Mouse (Mus musculus) lung, embryonic 16.5 days (tissue): ENCODE results near the gene Nfkb2. TPM values are rescaled to one million over a fixed set of nuclear protein-coding genes. Genes with fewer than 3 reads are reported as not detected.

Experiments used
- ATAC-seq: fragments of 200-750 bp; cut with Nextera tagmentation; 2 replicates; pipeline ENCODE4 v1.8.0; 2017; ENCODE audit warnings: low read depth, mild to moderate bottlenecking, moderate library complexity
- H3K27ac ChIP-seq: fragments of 300-500 bp; sonication (generic); 2 replicates; pipeline ENCODE4 v1.5.1; 2014; ENCODE audit warnings: mild to moderate bottlenecking, control low read depth, low read length
- H3K27me3 ChIP-seq: fragments of 300-500 bp; sonication (generic); 2 replicates; pipeline ENCODE4 v1.6.1; 2014; ENCODE audit warnings: low read depth, low read length, mixed read lengths; ENCODE audit not compliant: control insufficient read depth, insufficient read depth
- H3K36me3 ChIP-seq: fragments of 300-500 bp; sonication (generic); 2 replicates; pipeline ENCODE4 v1.6.1; 2014; ENCODE audit warnings: low read length; ENCODE audit not compliant: control insufficient read depth, insufficient read depth
- H3K4me1 ChIP-seq: fragments of 300-500 bp; sonication (generic); replicated peaks from 2 replicates; pipeline ENCODE4 v1.6.1; 2014; ENCODE audit warnings: low read length, mixed read lengths; ENCODE audit not compliant: control insufficient read depth, insufficient read depth
- H3K4me2 ChIP-seq: fragments of 300-500 bp; sonication (generic); 2 replicates; pipeline ENCODE4 v1.6.1; 2014; ENCODE audit warnings: low read depth, low read length, control low read depth
- H3K4me3 ChIP-seq: fragments of 300-500 bp; sonication (generic); 2 replicates; pipeline ENCODE4 v1.5.1; 2014; ENCODE audit warnings: mild to moderate bottlenecking, low read length, control low read depth
- H3K9ac ChIP-seq: fragments of 300-500 bp; sonication (generic); 2 replicates; pipeline ENCODE4 v1.6.1; 2014; ENCODE audit warnings: low read length, control low read depth
- H3K9me3 ChIP-seq: fragments of 300-500 bp; sonication (generic); 2 replicates; pipeline ENCODE4 v1.6.1; 2016; ENCODE audit warnings: low read length; ENCODE audit not compliant: control insufficient read depth
- WGBS: fragments of 180-500 bp; shearing (Covaris S2); extraction: QIAGEN DNeasy Blood & Tissue Kit; methylation state at CpG from one replicate; pipeline ENCODE4 v1.1.7; 2014; 5-methylcytosine and 5-hydroxymethylcytosine counted together
- polyA plus RNA-seq: library from polyadenylated mRNA; unstranded; fragments of >200 nt; fragmentation: Nextera tagmentation; extraction: Ambion mirVana; gene quantifications from 2 replicates; pipeline ENCODE4 v1.2.1, GENCODE M21; 2015

The Nfkb2 gene
- polyA plus RNA-seq, 1 experiment from 2014 or later, result 8.3 TPM

GRCm38 (mm10) chr19:46347936-46348668, 44.0 kb downstream of the Nfkb2 start:
- H3K9ac ChIP-seq, result peak overlapping the region; percentile 86
- peaks cover 4% of the 10 kb centered on the region; the same call in 1 of the 2 replicates for H3K27me3 ChIP-seq
- WGBS, result 27% methylated on average over 14 of the region's 14 CpGs
- H3K27ac ChIP-seq, result peak overlapping the region; percentile 81
- peak overlapping the region; percentile 97 for H3K4me2 ChIP-seq
- H3K4me1 ChIP-seq, result peaks cover 15% of the 10 kb centered on the region
- no peaks in the 10 kb centered on the region for H3K36me3 ChIP-seq
- H3K4me3 ChIP-seq, result peak overlapping the region; percentile 72
- peak; percentile 18 for ATAC-seq
- H3K9me3 ChIP-seq, result no peaks in the 10 kb centered on the region

DNA sequence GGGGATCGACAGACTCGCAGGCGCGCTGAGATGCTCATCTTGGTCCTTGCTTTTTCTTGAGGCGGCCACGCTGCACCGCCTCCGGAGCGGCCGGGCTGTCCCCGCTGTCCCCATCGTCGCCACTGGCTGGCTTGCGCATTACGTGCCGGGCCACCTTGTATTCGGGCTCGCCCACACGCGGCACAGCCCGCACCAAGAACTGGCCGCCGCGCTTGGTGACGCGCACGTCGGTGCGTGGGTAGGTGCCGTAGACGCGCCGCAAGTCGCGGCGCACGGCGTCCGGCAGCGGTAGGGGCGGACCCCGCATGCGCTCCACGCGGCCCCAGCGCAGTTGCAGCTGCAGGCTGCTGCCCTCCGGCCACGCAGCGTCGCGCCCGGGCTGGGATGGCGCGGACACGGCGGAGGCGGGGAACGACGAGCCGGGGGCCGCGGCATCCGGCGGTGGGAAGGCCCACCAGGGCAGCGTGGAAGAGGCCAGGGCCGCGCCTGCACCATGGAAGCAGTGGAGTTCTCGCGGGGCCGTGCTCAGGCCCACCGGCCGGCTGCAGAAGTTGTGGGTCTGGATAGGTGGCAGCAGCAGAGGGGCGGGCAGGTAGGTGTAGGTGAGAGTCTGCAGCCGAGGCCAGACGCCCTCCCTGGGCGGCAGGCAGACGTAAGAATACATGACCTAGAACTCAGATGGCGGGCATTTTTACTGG, 44.8 kb downstream of the Nfkb2 start:
- 0 out of 2 replicates have a peak, but pooled peaks cover 2% of the 10 kb centered on the region for H3K27me3 ChIP-seq
- H3K4me2 ChIP-seq, result peak overlapping the region; percentile 97
- H3K27ac ChIP-seq, result peak overlapping the region; percentile 81
- peak overlapping the region; percentile 72 for H3K4me3 ChIP-seq
- no peaks in the 10 kb centered on the region for H3K36me3 ChIP-seq
- WGBS, result under 1% methylated on average over 78 of the region's 78 CpGs
- no peaks in the 10 kb centered on the region for H3K9me3 ChIP-seq
- peak overlapping the region; percentile 86 for H3K9ac ChIP-seq
- H3K4me1 ChIP-seq, result peaks cover 15% of the 10 kb centered on the region
- ATAC-seq, result peak; percentile 87

- Histone ChIP-seq H3K27ac (peak overlapping the region; percentile 81), H3K27me3 (no peaks in the 10 kb centered on the region), H3K4me1 (peaks cover 15% of the 10 kb centered on the region), H3K36me3 (no peaks in the 10 kb centered on the region), H3K4me2 (peak overlapping the region; percentile 97), H3K9ac (peak overlapping the region; percentile 86), H3K9me3 (no peaks in the 10 kb centered on the region), H3K4me3 (peak overlapping the region; percentile 72)
- ATAC-seq, result peak; percentile 21; the same call in 1 of the 2 replicates
- WGBS, result 23% methylated on average over 6 of the region's 6 CpGs
Measured at GRCm38 (mm10) chr19:46349550-46349949, 45.4 kb downstream of the Nfkb2 start.

DNA sequence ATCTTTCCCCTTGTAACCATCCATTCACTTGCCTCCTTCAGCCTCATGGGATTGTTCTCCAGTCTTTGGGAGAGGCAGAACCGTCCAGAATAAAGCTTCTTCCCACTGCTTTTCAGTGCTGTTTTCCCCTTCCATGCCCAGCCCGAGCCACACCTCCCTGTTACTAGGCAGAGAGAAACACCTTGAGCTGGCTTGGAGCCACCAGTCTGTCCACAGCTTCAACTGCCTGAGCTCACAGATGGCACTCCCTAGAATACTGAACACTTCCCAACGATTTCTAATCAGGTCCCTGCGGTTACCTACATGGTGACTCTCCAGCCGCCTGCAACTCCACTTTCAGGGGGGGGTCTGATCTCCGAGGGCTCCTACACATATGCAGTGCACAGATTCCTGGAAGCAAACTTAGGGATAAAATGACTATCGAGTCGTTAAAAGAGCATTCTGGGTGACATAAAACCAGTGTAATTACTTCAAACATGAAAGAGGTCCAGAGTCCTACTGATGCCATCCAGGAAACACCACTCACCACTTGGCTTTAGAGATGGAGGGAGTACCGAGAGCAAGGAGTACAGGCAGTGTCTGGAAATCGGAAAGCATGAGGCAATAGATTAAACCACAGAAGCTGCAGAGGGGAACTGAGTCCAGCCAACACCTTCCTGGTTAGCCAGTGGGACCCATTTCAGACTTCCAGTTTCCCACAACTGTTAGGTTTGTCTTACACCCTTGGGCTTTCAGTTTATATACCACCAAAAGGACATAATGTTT, 46.2 kb downstream of the Nfkb2 start, which contains the start of gene 2310034G01Rik:
2310034G01Rik (minus strand) TSS at position 135 of the 765 bp plus-strand sequence.
- no peaks in the 10 kb centered on the region for H3K9me3 ChIP-seq
- 55% methylated on average over 10 of the region's 10 CpGs for WGBS
- H3K9ac ChIP-seq, result peak within 1 kb of the TSS; percentile 86
- no peaks in the 10 kb centered on the region for H3K36me3 ChIP-seq
- H3K27ac ChIP-seq, result peak within 1 kb of the TSS; percentile 81
- peak within 1 kb of the TSS; percentile 97 for H3K4me2 ChIP-seq
- H3K4me1 ChIP-seq, result peaks cover 15% of the 10 kb centered on the region
- ATAC-seq, result no peak
- no peaks in the 10 kb centered on the region for H3K27me3 ChIP-seq
- peak within 1 kb of the TSS; percentile 72 for H3K4me3 ChIP-seq

- Histone ChIP-seq H3K9ac (peak overlapping the region; percentile 73), H3K9me3 (no peaks in the 10 kb centered on the region), H3K27ac (peak overlapping the region; percentile 66), H3K27me3 (peaks cover 11% of the 10 kb centered on the region), H3K4me3 (peak overlapping the region; percentile 61), H3K36me3 (no peaks in the 10 kb centered on the region), H3K4me1 (peaks cover 15% of the 10 kb centered on the region; the same call in 1 of the 2 replicates), H3K4me2 (peak overlapping the region; percentile 83)
- peak; percentile 88 for ATAC-seq
- WGBS, result under 1% methylated on average over 29 of the region's 29 CpGs
Measured at GRCm38 (mm10) chr19:46356701-46357138, 52.6 kb downstream of the Nfkb2 start.

GRCm38 (mm10) chr19:46357344-46358280, 53.5 kb downstream of the Nfkb2 start:
- peak; percentile 76 for ATAC-seq
- 11% methylated on average over 25 of the region's 25 CpGs for WGBS
- Histone ChIP-seq H3K4me2 (peak overlapping the region; percentile 83), H3K9ac (peak overlapping the region; percentile 73), H3K36me3 (no peaks in the 10 kb centered on the region), H3K27ac (peak overlapping the region; percentile 73), H3K4me3 (peak overlapping the region; percentile 61), H3K27me3 (peaks cover 11% of the 10 kb centered on the region), H3K9me3 (no peaks in the 10 kb centered on the region), H3K4me1 (peaks cover 15% of the 10 kb centered on the region; the same call in 1 of the 2 replicates)

DNA sequence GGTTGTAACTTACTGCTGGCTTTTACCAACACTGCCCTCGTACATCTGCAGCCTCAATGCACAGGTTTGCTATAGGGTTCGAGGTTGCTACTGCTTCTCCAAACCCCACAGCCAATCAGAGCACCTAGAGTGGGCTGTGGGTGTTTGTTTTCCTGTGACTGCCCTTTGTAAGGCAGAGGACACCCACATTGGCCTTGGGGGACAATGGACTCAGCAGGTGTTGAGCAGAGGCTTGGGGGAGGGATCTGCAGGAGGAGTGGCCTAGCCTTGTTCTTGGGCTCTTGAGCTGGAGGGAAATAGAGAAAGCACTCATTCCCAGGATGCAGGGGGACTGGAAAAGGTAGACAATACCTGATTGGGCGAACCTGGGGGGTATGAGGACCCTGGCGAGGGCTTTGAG, 54.3 kb downstream of the Nfkb2 start:
- H3K4me1 ChIP-seq, result peaks cover 15% of the 10 kb centered on the region; the same call in 1 of the 2 replicates
- peak overlapping the region; percentile 83 for H3K4me2 ChIP-seq
- H3K9ac ChIP-seq, result no peak overlapping the region
- 50% methylated on average over 4 of the region's 4 CpGs for WGBS
- H3K36me3 ChIP-seq, result no peaks in the 10 kb centered on the region
- peak overlapping the region; percentile 73 for H3K27ac ChIP-seq
- no peaks in the 10 kb centered on the region for H3K9me3 ChIP-seq
- no peak for ATAC-seq
- no peak overlapping the region for H3K4me3 ChIP-seq
- peaks cover 11% of the 10 kb centered on the region for H3K27me3 ChIP-seq
